Mouse (Mus musculus) spleen, postnatal 36 days (tissue): ENCODE measurements around the gene Col1a2.

Source experiments
- DNase-seq, 2 experiments: peaks; one replicate each; pipeline ENCODE4 v3.0.0; 2022; ENCODE audit warnings: low spot score in 2 of 2, mixed read lengths in 1 of 2

The Col1a2 gene

GRCm38 (mm10) chr6:4587946-4588345 lies 83.3 kb downstream of the Col1a2 start:
- no peak for DNase-seq

DNA sequence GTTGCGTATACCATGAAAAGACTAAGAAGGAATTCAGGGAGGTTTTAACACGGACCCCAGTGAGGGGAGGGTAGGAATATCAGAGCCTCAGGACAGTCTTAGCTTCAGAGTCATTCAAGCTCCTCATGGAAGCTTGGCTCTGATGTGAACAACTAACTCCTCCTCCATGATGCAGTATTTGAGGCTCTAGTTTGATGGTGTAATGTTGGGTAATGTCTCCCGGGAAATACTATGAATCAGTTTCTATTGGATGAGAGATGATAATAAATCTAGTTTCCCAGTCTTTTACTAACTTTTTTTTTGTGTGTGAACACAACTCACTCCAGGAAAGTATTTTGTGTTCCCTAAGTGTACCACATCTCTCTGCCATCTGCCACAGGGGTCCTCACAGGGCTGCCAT lies 84.1 kb downstream of the Col1a2 start:
- no peak for DNase-seq

DNA sequence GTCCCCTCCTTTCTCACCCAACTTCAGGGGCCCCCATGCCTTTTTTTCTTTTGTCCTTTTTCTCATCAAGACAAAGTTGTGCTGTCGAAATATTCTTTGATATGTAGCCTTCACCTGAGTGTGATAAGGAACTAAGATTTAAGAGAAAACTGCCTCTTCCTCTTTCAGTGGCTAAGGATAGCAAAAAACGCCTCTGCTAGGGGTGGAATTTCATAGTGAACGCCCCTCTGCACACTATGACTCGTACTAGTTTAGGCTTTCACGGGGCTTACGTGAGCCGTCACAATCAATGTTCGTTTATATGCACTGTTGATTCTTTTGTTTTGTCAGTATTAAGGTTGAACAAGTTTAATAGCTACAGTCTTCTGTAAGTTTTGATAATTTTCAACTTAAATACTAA lies 85.5 kb downstream of the Col1a2 start:
- no peak for DNase-seq
